In genomic region chr11:31812215-31812614, GRCm38 (mm10) we compare ENCODE assay signal across 8 mouse cellular contexts. TPM values are rescaled to one million over a fixed set of nuclear protein-coding genes. Genes with fewer than 3 reads are reported as not detected.
DNase-seq lines count a peak whose midpoint lies in the region; ATAC-seq and TF ChIP-seq lines count a peak whose summit lies in the region.

No protein-coding gene starts in this region.

- WGBS in hindbrain, embryonic 10.5 days: 85% methylated on average over 9 of the region's 9 CpGs
- WGBS in hindbrain, embryonic 13.5 days: 84% methylated on average over 9 of the region's 9 CpGs
- WGBS in heart, embryonic 15.5 days: 20% methylated on average over 9 of the region's 9 CpGs
- 20% methylated on average over 9 of the region's 9 CpGs for WGBS in lung, postnatal 0 days
- WGBS in stomach, embryonic 15.5 days: 31% methylated on average over 9 of the region's 9 CpGs
- 77% methylated on average over 9 of the region's 9 CpGs for WGBS in limb, embryonic 10.5 days

- H3K27me3 ChIP-seq in hindbrain, embryonic 10.5 days (ENCODE audit: insufficient read depth, poor library complexity, severe bottlenecking): no peaks in the 10 kb centered on the region
- H3K27me3 ChIP-seq in hindbrain, embryonic 13.5 days: no peaks in the 10 kb centered on the region
- no peaks in the 10 kb centered on the region for H3K27me3 ChIP-seq in heart, embryonic 15.5 days
- no peaks in the 10 kb centered on the region for H3K27me3 ChIP-seq in lung, postnatal 0 days (replicated peaks; ENCODE audit: insufficient read depth, low read length)
- no peaks in the 10 kb centered on the region for H3K27me3 ChIP-seq in stomach, embryonic 15.5 days (replicated peaks)
- no peaks in the 10 kb centered on the region for H3K27me3 ChIP-seq in limb, embryonic 10.5 days (ENCODE audit: low read depth, poor library complexity, severe bottlenecking)

- ATAC-seq in hindbrain, embryonic 13.5 days (ENCODE audit: low FRiP score): no peak
- peak; percentile 54 for ATAC-seq in heart, embryonic 15.5 days (replicated peaks; ENCODE audit: insufficient number of reproducible peaks, insufficient read depth, low FRiP score, low read depth)
- ATAC-seq in lung, postnatal 0 days: peak; percentile 62
- peak; percentile 86 for ATAC-seq in stomach, embryonic 15.5 days (ENCODE audit: insufficient read depth, low FRiP score, low read depth)

- DNase-seq in hindbrain, embryonic 10.5 days (ENCODE audit: low spot score): no peak
- peak; percentile 68 for DNase-seq in lung, postnatal 0 days (ENCODE audit: low spot score)
- DNase-seq in cerebellum, postnatal 14 days: no peak
- DNase-seq in adipocyte (ENCODE audit: low spot score): no peak
- DNase-seq in limb, embryonic 10.5 days (ENCODE audit: low spot score): no peak

- H3K9me3 ChIP-seq in hindbrain, embryonic 10.5 days: no peaks in the 10 kb centered on the region
- no peaks in the 10 kb centered on the region for H3K9me3 ChIP-seq in hindbrain, embryonic 13.5 days
- H3K9me3 ChIP-seq in heart, embryonic 15.5 days (replicated peaks): no peaks in the 10 kb centered on the region
- H3K9me3 ChIP-seq in lung, postnatal 0 days (ENCODE audit: low read length): no peaks in the 10 kb centered on the region
- H3K9me3 ChIP-seq in stomach, embryonic 15.5 days: no peaks in the 10 kb centered on the region
- no peaks in the 10 kb centered on the region for H3K9me3 ChIP-seq in limb, embryonic 10.5 days (replicated peaks)

- no peak overlapping the region for H3K4me2 ChIP-seq in hindbrain, embryonic 13.5 days
- H3K4me2 ChIP-seq in heart, embryonic 15.5 days: 0 out of 2 replicates have a peak overlapping the region, but pooled peaks have one; percentile 9
- no peak overlapping the region for H3K4me2 ChIP-seq in lung, postnatal 0 days (replicated peaks; ENCODE audit: low read depth, low read length)
- H3K4me2 ChIP-seq in stomach, embryonic 15.5 days: no peak overlapping the region

- no peaks in the 10 kb centered on the region for H3K36me3 ChIP-seq in hindbrain, embryonic 10.5 days
- H3K36me3 ChIP-seq in hindbrain, embryonic 13.5 days: no peaks in the 10 kb centered on the region
- H3K36me3 ChIP-seq in heart, embryonic 15.5 days: no peaks in the 10 kb centered on the region
- H3K36me3 ChIP-seq in lung, postnatal 0 days (ENCODE audit: insufficient read depth, low read length): no peaks in the 10 kb centered on the region
- no peaks in the 10 kb centered on the region for H3K36me3 ChIP-seq in stomach, embryonic 15.5 days
- no peaks in the 10 kb centered on the region for H3K36me3 ChIP-seq in limb, embryonic 10.5 days

- H3K4me3 ChIP-seq in hindbrain, embryonic 10.5 days: no peak overlapping the region
- no peak overlapping the region for H3K4me3 ChIP-seq in hindbrain, embryonic 13.5 days
- no peak overlapping the region for H3K4me3 ChIP-seq in heart, embryonic 15.5 days
- no peak overlapping the region for H3K4me3 ChIP-seq in lung, postnatal 0 days (ENCODE audit: low read depth, low read length)
- no peak overlapping the region for H3K4me3 ChIP-seq in stomach, embryonic 15.5 days (replicated peaks)
- no peak overlapping the region for H3K4me3 ChIP-seq in limb, embryonic 10.5 days

- H3K27ac ChIP-seq in hindbrain, embryonic 10.5 days: 0 out of 2 replicates have a peak overlapping the region, but pooled peaks have one; percentile 5
- H3K27ac ChIP-seq in hindbrain, embryonic 13.5 days: no peak overlapping the region
- 0 out of 2 replicates have a peak overlapping the region, but pooled peaks have one; percentile 21 for H3K27ac ChIP-seq in heart, embryonic 15.5 days
- no peak overlapping the region for H3K27ac ChIP-seq in lung, postnatal 0 days (ENCODE audit: low read length)
- no peak overlapping the region for H3K27ac ChIP-seq in stomach, embryonic 15.5 days
- no peak overlapping the region for H3K27ac ChIP-seq in limb, embryonic 10.5 days

- no peak for TF ChIP-seq EP300 in lung, postnatal 0 days (IDR thresholded peaks at IDR 0.05)

- peaks cover 31% of the 10 kb centered on the region for H3K4me1 ChIP-seq in hindbrain, embryonic 10.5 days (replicated peaks)
- H3K4me1 ChIP-seq in hindbrain, embryonic 13.5 days (replicated peaks): peaks cover 23% of the 10 kb centered on the region
- peaks cover 27% of the 10 kb centered on the region for H3K4me1 ChIP-seq in heart, embryonic 15.5 days (replicated peaks)
- H3K4me1 ChIP-seq in lung, postnatal 0 days (ENCODE audit: insufficient read depth, low read depth, low read length): no peaks in the 10 kb centered on the region
- peaks cover 5% of the 10 kb centered on the region; the same call in 1 of the 2 replicates for H3K4me1 ChIP-seq in stomach, embryonic 15.5 days
- H3K4me1 ChIP-seq in limb, embryonic 10.5 days: peaks cover 12% of the 10 kb centered on the region

- H3K9ac ChIP-seq in hindbrain, embryonic 13.5 days: no peak overlapping the region
- H3K9ac ChIP-seq in heart, embryonic 15.5 days: no peak overlapping the region
- no peak overlapping the region for H3K9ac ChIP-seq in lung, postnatal 0 days (replicated peaks; ENCODE audit: low read depth)
- no peak overlapping the region for H3K9ac ChIP-seq in stomach, embryonic 15.5 days

- no peak for TF ChIP-seq CTCF in lung, postnatal 0 days (IDR thresholded peaks at IDR 0.05)

RNA-seq across cellular contexts. Expression of gene Cpeb4, which starts 59.8 kb away (rescaled TPM):
- polyA plus RNA-seq in hindbrain, embryonic 10.5 days (2016; fragmentation: Nextera tagmentation; extraction: Ambion mirVana): 5.4 and 6.0 TPM in 2 replicates
- polyA plus RNA-seq in hindbrain, embryonic 13.5 days (2015; fragmentation: Nextera tagmentation; extraction: Ambion mirVana): 16.0 and 16.1 TPM in 2 replicates
- 5.9 and 6.4 TPM in 2 replicates for polyA plus RNA-seq in heart, embryonic 15.5 days (2015; fragmentation: Nextera tagmentation; extraction: Ambion mirVana)
- polyA plus RNA-seq in lung, postnatal 0 days (2015; fragmentation: Nextera tagmentation; extraction: Ambion mirVana): 5.9 and 6.8 TPM in 2 replicates
- 4.2 and 4.6 TPM in 2 replicates for polyA plus RNA-seq in stomach, embryonic 15.5 days (2015; fragmentation: Nextera tagmentation; extraction: Ambion mirVana)
- 1.0 and 1.7 TPM in 2 replicates for polyA plus RNA-seq in limb, embryonic 10.5 days (2016; fragmentation: Nextera tagmentation; extraction: Ambion mirVana)

Comparison
In these comparisons a context has a peak if more than half of its experiments do, and no peak if none do; other contexts are left out.
1. H3K27ac ChIP-seq: peak in hindbrain, embryonic 10.5 days (single experiment) and heart, embryonic 15.5 days (single experiment); none in hindbrain, embryonic 13.5 days (single experiment), lung, postnatal 0 days (single experiment), stomach, embryonic 15.5 days (single experiment) and limb, embryonic 10.5 days (single experiment).